ENCODE assay signal across 16 mouse cellular contexts in the genomic region with DNA sequence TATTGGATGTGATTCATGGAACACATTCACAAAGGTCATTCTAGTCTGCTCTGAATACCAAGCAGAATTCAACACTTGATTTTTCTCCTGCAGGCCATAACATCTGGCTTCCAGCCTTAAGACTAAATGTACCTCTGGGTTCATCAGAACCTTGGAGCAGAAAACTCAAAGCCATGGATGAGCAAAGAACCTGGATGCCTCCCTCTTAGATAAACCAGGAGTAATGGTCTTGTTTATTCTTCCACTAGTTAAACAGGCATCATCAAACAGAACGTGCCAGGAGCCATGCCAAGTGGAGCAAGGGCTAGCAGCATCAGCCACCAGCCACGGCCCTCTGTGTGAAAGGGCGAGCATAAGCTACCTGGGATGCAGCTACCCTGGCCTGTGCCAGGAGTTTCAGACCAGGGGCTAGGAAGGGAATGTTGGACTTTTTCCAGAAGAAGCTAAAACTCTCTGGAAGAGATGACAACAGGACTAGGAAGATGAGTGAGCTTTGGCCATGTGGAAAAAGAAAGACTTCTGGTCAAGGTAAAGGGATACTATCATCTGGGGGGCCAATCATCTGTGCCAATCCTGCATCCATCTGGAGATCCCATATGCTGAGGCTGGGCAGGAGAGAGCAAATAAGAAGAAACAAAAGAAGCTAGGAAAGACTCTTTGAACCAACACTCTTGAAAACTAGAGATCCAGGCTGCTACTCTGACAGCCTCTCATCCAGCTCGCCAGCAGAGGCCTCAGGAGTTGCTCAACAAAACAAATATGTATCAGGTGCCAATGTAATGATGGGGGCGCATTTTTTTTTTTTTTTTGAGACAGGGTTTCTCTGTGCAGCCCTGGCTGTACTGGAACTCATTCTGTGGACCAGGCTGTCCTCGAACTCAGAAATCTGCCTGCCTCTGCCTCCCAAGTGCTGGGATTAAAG.
A peak's percentile ranks its signal among the peaks of the same experiment; 100 is the strongest.
DNase-seq lines count a peak whose midpoint lies in the region; ATAC-seq lines count a peak whose summit lies in the region.
"Had no signal": no experiment of that assay in that cellular context is flagged by ENCODE, and none has a peak within 500 bp of the region (broad histone marks: within the 10 kb centered on the region; RNA-seq: fewer than 3 reads in every experiment).

No protein-coding gene starts in this region.

- H3K9me3 ChIP-seq in neural tube, embryonic 13.5 days, result no peaks in the 10 kb centered on the region
- H3K9me3 ChIP-seq: forebrain, embryonic 10.5 days; heart, embryonic 13.5 days; limb, embryonic 13.5 days had no signal

- H3K27ac ChIP-seq in neural tube, embryonic 13.5 days (replicated peaks), result peak overlapping the region; percentile 93
- H3K27ac ChIP-seq: heart, embryonic 13.5 days; hindbrain, postnatal 0 days; limb, embryonic 13.5 days had no signal

- no peaks in the 10 kb centered on the region for H3K36me3 ChIP-seq in neural tube, embryonic 13.5 days
- H3K36me3 ChIP-seq: heart, embryonic 13.5 days; limb, embryonic 13.5 days had no signal

- no peak overlapping the region for H3K4me3 ChIP-seq in neural tube, embryonic 13.5 days
- H3K4me3 ChIP-seq: forebrain, embryonic 10.5 days; heart, embryonic 13.5 days; limb, embryonic 13.5 days had no signal

- peaks cover 91% of the 10 kb centered on the region for H3K4me1 ChIP-seq in neural tube, embryonic 13.5 days (replicated peaks)
- H3K4me1 ChIP-seq: heart, embryonic 13.5 days had no signal

- WGBS in neural tube, embryonic 13.5 days, result 90% methylated on average over 6 of the region's 6 CpGs

- peak; percentile 41 for DNase-seq in cerebellum, adult 11-12 months
- no peak for DNase-seq in cerebellum, postnatal 4 days (ENCODE audit: low spot score in 2 of 2)
- DNase-seq in neural tube, embryonic 10.5 days (ENCODE audit: extremely low spot score, low spot score), result no peak
- DNase-seq in cerebellum, adult 9-10 months, result peak; percentile 49
- DNase-seq in heart, adult 8-10 months (ENCODE audit: low spot score), result no peak
- no peak for DNase-seq in lung, postnatal 10 days
- DNase-seq: heart, adult 11 months; kidney, adult 11 months; layer of hippocampus, postnatal 36 days; lung, postnatal 36 days; thymus, postnatal 25 days had no signal

- no peaks in the 10 kb centered on the region for H3K27me3 ChIP-seq in neural tube, embryonic 13.5 days
- H3K27me3 ChIP-seq: heart, embryonic 13.5 days had no signal

- no peak overlapping the region for H3K9ac ChIP-seq in neural tube, embryonic 13.5 days
- H3K9ac ChIP-seq: heart, embryonic 13.5 days; limb, embryonic 13.5 days had no signal

- H3K4me2 ChIP-seq in neural tube, embryonic 13.5 days, result no peak overlapping the region
- H3K4me2 ChIP-seq: heart, embryonic 13.5 days; limb, embryonic 13.5 days had no signal

- no peak for ATAC-seq in neural tube, embryonic 13.5 days (ENCODE audit: low read depth)
- ATAC-seq: hindbrain, postnatal 0 days had no signal

Comparison
In these comparisons a context has a peak if more than half of its experiments do, and no peak if none do; other contexts are left out.
1. DNase-seq: peak in cerebellum, adult 11-12 months (single experiment) and cerebellum, adult 9-10 months (single experiment); none in cerebellum, postnatal 4 days (0 of 2), neural tube, embryonic 10.5 days (single experiment), heart, adult 8-10 months (single experiment) and lung, postnatal 10 days (single experiment).